Mouse (Mus musculus): ENCODE measurements around the gene Ksr2. TPM values are rescaled to one million over a fixed set of nuclear protein-coding genes. Genes with fewer than 3 reads are reported as not detected.

Gene Ksr2
- total and polyA plus RNA-seq, 3 experiments, result not detected

DNA sequence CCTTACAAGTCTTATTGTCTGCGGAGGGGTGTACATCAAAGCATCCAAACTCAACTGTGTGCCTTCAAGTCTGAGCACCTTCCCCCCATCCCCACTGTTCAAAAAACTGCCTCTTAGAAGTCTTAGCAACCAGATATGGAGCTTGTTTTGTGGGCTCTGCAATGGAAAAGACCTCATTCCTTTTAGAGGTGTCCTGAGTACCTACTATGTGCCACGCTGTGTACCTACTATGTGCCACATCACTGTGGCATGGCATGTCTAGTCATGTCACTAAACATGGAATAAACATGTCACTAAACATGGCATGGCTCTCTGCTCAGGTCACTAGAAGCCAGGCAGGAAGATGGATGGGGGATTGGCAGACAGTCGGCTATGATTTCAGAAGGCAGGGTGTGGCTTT lies 268.4 kb downstream of the Ksr2 start:
- Histone ChIP-seq H3K4me3 (ENCODE audit: control insufficient read depth in 1 of 2, insufficient read depth in 1 of 2, low read depth in 2 of 2, low read length in 2 of 2) (no peak overlapping the region), H3K9ac (ENCODE audit: control insufficient read depth, low read depth, low read length, poor library complexity, severe bottlenecking) (no peak overlapping the region), H3K9me3 (replicated peaks; ENCODE audit: insufficient read depth, low read length) (no peaks in the 10 kb centered on the region), H3K4me1 (ENCODE audit: control insufficient read depth in 1 of 2, insufficient read depth in 2 of 2, low read length in 2 of 2) (no peaks in the 10 kb centered on the region), H3K27me3 (ENCODE audit: control insufficient read depth in 1 of 2, insufficient read depth in 2 of 2, low read length in 2 of 2) (no peaks in the 10 kb centered on the region), H3K36me3 (ENCODE audit: control insufficient read depth in 1 of 2, insufficient read depth in 2 of 2, low read length in 2 of 2) (no peaks in the 10 kb centered on the region), H3K27ac (ENCODE audit: control insufficient read depth, low read depth, low read length) (no peak overlapping the region), H3K79me2 (ENCODE audit: control insufficient read depth, insufficient read depth, low read length, poor library complexity) (no peaks in the 10 kb centered on the region)
- TF ChIP-seq ZNF384 (IDR thresholded peaks at IDR 0.05; ENCODE audit: low read depth, low read length) (no peak), ZKSCAN1 (IDR thresholded peaks at IDR 0.05; ENCODE audit: low read depth, low read length) (peak; percentile 91), MXI1 (IDR thresholded peaks at IDR 0.05; ENCODE audit: low read depth, low read length) (no peak)
- no peak for DNase-seq (ENCODE audit: low read depth, low spot score)

DNA sequence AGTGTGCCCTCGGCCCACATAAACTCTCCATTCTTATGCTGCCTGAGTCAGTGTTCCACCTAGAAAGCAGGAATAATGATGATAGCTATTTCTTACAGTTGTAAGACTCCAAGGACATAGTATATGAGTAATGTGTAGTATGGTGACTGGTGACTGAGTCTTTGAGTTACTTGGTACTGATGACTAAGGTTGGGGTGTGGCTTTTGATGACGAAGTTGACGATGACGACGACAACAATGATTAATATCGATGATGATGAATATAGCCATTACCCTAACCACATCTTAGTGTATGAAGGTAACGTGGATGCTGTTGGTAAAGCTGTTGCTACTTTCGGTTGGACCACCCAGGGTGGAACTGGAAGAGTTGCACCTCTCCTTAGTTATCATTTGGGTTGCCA lies 270.7 kb downstream of the Ksr2 start:
- Histone ChIP-seq H3K9ac (ENCODE audit: control insufficient read depth, low read depth, low read length, poor library complexity, severe bottlenecking) (no peak overlapping the region), H3K27me3 (ENCODE audit: control insufficient read depth in 1 of 2, insufficient read depth in 2 of 2, low read length in 2 of 2) (no peaks in the 10 kb centered on the region), H3K27ac (ENCODE audit: control insufficient read depth, low read depth, low read length) (no peak overlapping the region), H3K36me3 (ENCODE audit: control insufficient read depth in 1 of 2, insufficient read depth in 2 of 2, low read length in 2 of 2) (no peaks in the 10 kb centered on the region), H3K4me3 (ENCODE audit: control insufficient read depth in 1 of 2, insufficient read depth in 1 of 2, low read depth in 2 of 2, low read length in 2 of 2) (no peak overlapping the region), H3K79me2 (ENCODE audit: control insufficient read depth, insufficient read depth, low read length, poor library complexity) (no peaks in the 10 kb centered on the region), H3K9me3 (replicated peaks; ENCODE audit: insufficient read depth, low read length) (no peaks in the 10 kb centered on the region), H3K4me1 (ENCODE audit: control insufficient read depth in 1 of 2, insufficient read depth in 2 of 2, low read length in 2 of 2) (no peaks in the 10 kb centered on the region)
- TF ChIP-seq SIN3A (IDR thresholded peaks at IDR 0.05; ENCODE audit: low read length), result no peak
- no peak for TF ChIP-seq JUND (IDR thresholded peaks at IDR 0.05; ENCODE audit: low read depth, low read length)
- no peak for TF ChIP-seq KAT2A (conservative IDR thresholded peaks at IDR 0.05; ENCODE audit: low read depth, low read length)
- TF ChIP-seq NELFE (IDR thresholded peaks at IDR 0.05; ENCODE audit: low read depth, low read length), result no peak
- TF ChIP-seq NRF1 (IDR thresholded peaks at IDR 0.05; ENCODE audit: insufficient read depth, low read depth, low read length, poor library complexity, severe bottlenecking), result no peak
- no peak for DNase-seq (ENCODE audit: low read depth, low spot score)

DNA sequence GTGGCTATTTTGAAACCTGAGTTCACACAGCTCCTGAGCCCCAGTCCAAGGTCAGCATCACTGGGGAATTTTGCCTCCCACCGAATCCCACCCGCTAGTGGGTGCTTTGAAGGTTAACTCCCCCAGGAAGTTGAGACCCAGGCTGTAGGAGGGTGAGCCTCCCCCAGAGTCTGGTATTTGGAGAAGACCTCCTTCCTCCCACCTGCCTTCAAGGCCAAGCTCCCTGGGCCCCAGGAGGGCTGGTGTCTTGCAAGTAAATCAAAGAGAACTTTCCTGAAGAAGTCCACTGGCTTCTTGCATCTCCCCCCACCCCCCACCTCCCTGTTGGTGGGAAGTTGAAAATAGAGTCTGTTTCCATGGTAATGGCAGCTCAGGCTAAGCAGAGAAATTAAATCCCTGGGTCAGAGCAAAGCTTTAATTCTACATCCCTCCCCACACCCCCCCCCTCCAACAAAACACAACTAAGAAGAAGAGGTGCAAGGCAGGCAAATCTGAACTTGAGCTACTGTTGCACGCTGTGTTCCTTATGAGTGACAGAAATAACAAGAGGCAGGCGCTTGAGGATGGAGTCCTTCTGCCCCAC lies 274.1 kb downstream of the Ksr2 start:
- TF ChIP-seq MXI1 (IDR thresholded peaks at IDR 0.05; ENCODE audit: low read depth, low read length) (no peak), RAD21 (IDR thresholded peaks at IDR 0.05; ENCODE audit: low read depth, low read length) (no peak), POLR2A (IDR thresholded peaks at IDR 0.05; ENCODE audit: control insufficient read depth in 1 of 2, insufficient read depth in 1 of 2, low read depth in 1 of 2, low read length in 2 of 2, poor library complexity in 1 of 2) (no peak), CTCF (IDR thresholded peaks at IDR 0.05 in 2 of 3, conservative IDR thresholded peaks at IDR 0.05 in 1 of 3; ENCODE audit: control insufficient read depth in 1 of 3, insufficient read depth in 1 of 3, low read depth in 2 of 3, low read length in 3 of 3, poor library complexity in 1 of 3, severe bottlenecking in 1 of 3) (no peak), POLR2AphosphoS2 (IDR thresholded peaks at IDR 0.05; ENCODE audit: low read length) (no peak), USF1 (IDR thresholded peaks at IDR 0.05; ENCODE audit: low read depth, low read length) (no peak), ETS1 (IDR thresholded peaks at IDR 0.05; ENCODE audit: low read depth, low read length) (no peak), ZKSCAN1 (IDR thresholded peaks at IDR 0.05; ENCODE audit: low read depth, low read length) (no peak), RCOR1 (IDR thresholded peaks at IDR 0.05; ENCODE audit: low read depth, low read length) (no peak), NELFE (IDR thresholded peaks at IDR 0.05; ENCODE audit: low read depth, low read length) (no peak), TCF12 (IDR thresholded peaks at IDR 0.05; ENCODE audit: low read depth, low read length) (no peak), CHD2 (IDR thresholded peaks at IDR 0.05; ENCODE audit: low read length) (no peak), NRF1 (IDR thresholded peaks at IDR 0.05; ENCODE audit: insufficient read depth, low read depth, low read length, poor library complexity, severe bottlenecking) (no peak), USF2 (IDR thresholded peaks at IDR 0.05; ENCODE audit: borderline replicate concordance in 1 of 2, insufficient read depth in 1 of 2, low read depth in 1 of 2, low read length in 2 of 2) (no peak), SMC3 (IDR thresholded peaks at IDR 0.05; ENCODE audit: low read depth, low read length) (no peak), HCFC1 (IDR thresholded peaks at IDR 0.05; ENCODE audit: low read depth, low read length) (no peak), BHLHE40 (IDR thresholded peaks at IDR 0.05; ENCODE audit: borderline replicate concordance, low read depth, low read length) (no peak), E2F4 (IDR thresholded peaks at IDR 0.05; ENCODE audit: borderline replicate concordance, low read depth, low read length) (no peak), MAZ (IDR thresholded peaks at IDR 0.05; ENCODE audit: low read depth, low read length) (no peak), MYC (IDR thresholded peaks at IDR 0.05; ENCODE audit: low read depth, low read length) (no peak)
- H3K4me1 ChIP-seq (ENCODE audit: control insufficient read depth in 1 of 2, insufficient read depth in 2 of 2, low read length in 2 of 2), result no peaks in the 10 kb centered on the region
- no peaks in the 10 kb centered on the region for H3K36me3 ChIP-seq (ENCODE audit: control insufficient read depth in 1 of 2, insufficient read depth in 2 of 2, low read length in 2 of 2)
- H3K27ac ChIP-seq (ENCODE audit: control insufficient read depth, low read depth, low read length), result no peak overlapping the region
- no peak overlapping the region for H3K9ac ChIP-seq (ENCODE audit: control insufficient read depth, low read depth, low read length, poor library complexity, severe bottlenecking)
- no peak for DNase-seq (ENCODE audit: low read depth, low spot score)
- H3K9me3 ChIP-seq (replicated peaks; ENCODE audit: insufficient read depth, low read length), result no peaks in the 10 kb centered on the region
- no peaks in the 10 kb centered on the region for H3K27me3 ChIP-seq (ENCODE audit: control insufficient read depth in 1 of 2, insufficient read depth in 2 of 2, low read length in 2 of 2)
- no peaks in the 10 kb centered on the region for H3K79me2 ChIP-seq (ENCODE audit: control insufficient read depth, insufficient read depth, low read length, poor library complexity)
- H3K4me3 ChIP-seq (ENCODE audit: control insufficient read depth in 1 of 2, insufficient read depth in 1 of 2, low read depth in 2 of 2, low read length in 2 of 2), result no peak overlapping the region
